Mouse (Mus musculus) heart, adult 18-20 months (tissue): ENCODE results near the gene Rplp0. TPM values are rescaled to one million over a fixed set of nuclear protein-coding genes. Genes with fewer than 3 reads are reported as not detected.

Experiments used
- DNase-seq, 2 experiments: peaks; one replicate each; pipeline ENCODE4 v3.0.0; 2021 to 2022; ENCODE audit warnings: mixed read lengths in 1 of 2
- microRNA-seq, 2 experiments: library from miRNA; unstranded; fragments of <30 nt; microRNA quantifications; one replicate each; pipeline ENCODE4 v1.2.0; 2022
- total RNA-seq, 2 experiments: library from RNA; stranded (reverse); gene quantifications; 2 replicates each; pipeline ENCODE4 v1.2.3; 2021

The Rplp0 gene
- total RNA-seq, 2 experiments from 2014 or later, result 624 to 648 TPM

GRCm38 (mm10) chr5:115580229-115581001 lies 21.1 kb downstream of the Rplp0 start:
- DNase-seq, result no peak

DNA sequence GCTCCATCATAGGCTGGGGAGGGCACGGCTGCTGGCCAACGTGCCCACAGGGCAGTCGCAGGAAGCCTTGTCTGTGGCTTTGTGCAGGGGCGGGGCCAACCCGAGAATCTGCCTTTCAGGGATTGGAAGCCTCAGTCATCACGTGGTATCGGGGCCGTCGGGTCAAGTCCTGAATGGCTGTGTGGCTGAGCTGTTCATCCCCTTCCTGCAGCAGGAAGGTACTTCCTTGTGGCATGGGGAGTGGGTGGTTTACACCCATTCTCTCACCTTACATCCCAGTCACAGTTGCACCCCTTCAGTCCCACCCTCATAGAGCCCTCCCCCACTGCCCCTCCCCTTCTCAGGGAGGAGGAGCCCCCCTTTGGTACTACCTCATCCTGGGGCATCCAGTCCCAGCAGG lies 22.4 kb downstream of the Rplp0 start:
- no peak for DNase-seq

GRCm38 (mm10) chr5:115585616-115586015 lies 26.3 kb downstream of the Rplp0 start:
- no peak for DNase-seq

- DNase-seq, result no peak
These were observed 26.9 kb downstream of the Rplp0 start for GRCm38 (mm10) chr5:115586166-115586565.

DNA sequence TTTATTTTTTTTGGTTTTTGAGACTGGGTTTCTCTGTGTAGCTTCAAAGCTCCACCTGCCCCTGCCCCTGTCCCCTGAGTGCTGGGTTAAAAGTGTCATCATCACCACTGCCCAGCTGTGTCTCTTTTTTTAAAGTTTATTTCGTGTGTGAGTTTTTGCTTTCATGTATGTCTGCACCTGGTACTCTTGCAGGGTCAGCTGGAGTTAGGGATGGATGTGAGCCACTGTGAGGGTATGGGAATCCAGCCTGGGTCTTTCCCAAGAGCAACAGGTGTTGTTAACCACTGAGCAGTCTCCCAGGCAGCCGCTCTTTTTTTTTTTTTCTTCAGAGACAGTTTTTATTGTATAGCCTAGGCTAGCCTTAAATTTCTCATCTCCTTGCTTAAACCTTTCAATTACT lies 27.5 kb downstream of the Rplp0 start:
- no peak for DNase-seq

GRCm38 (mm10) chr5:115591028-115591427 lies 31.8 kb downstream of the Rplp0 start:
- no peak for DNase-seq

GRCm38 (mm10) chr5:115591506-115591905 lies 32.2 kb downstream of the Rplp0 start:
- no peak for DNase-seq

DNA sequence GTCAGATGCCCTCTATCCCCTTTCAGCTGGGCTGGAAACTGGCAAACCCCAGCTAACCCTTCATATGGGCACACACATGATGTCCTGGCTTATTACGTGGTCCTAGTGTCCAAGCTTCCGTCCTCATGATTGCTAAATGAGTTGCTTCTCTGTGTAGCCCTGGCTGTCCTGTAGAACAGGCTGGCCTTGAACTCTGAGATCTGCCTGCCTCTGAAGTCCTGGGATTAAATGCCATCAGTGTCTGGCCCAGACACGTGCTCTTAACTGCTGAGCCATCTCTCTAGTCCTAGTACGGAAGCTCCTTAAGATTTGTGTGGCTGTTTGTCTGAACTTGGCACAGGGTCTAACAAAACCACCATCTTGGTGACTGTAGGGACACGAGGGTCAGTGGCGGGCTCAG lies 44.3 kb downstream of the Rplp0 start:
- no peak for DNase-seq

GRCm38 (mm10) chr5:115611566-115611965 lies 52.3 kb downstream of the Rplp0 start:
- DNase-seq, result no peak

Small RNAs within 50 kb of the gene (microRNA-seq; reads per million reads assigned to microRNA genes)
- gene Mir7029, result 0 reads per million in 2 experiments

Other genes with a start within 250 kb of the Rplp0 start
- 10 to 100 TPM; 18.2 to 19.2 TPM for gene Srsf9, start 232.3 kb upstream of the Rplp0 start, total RNA-seq
- gene Gatc, start 218.3 kb upstream of the Rplp0 start, total RNA-seq, result 10 to 100 TPM; 17.2 to 18.0 TPM
- gene Triap1, start 218.2 kb upstream of the Rplp0 start, total RNA-seq, result 10 to 100 TPM; 26.9 to 28.4 TPM
- gene Cox6a1, start 210.5 kb upstream of the Rplp0 start, total RNA-seq, result 100 to 1,000 TPM; 273 to 280 TPM
- gene Msi1, start 129.9 kb upstream of the Rplp0 start, total RNA-seq, result under 1 TPM; 0.40 to 0.67 TPM
- gene Pla2g1b, start 93.2 kb upstream of the Rplp0 start, total RNA-seq, result not detected
- 10 to 100 TPM; 13.6 to 19.5 TPM for gene Sirt4, start 74.7 kb upstream of the Rplp0 start, total RNA-seq
- gene Pxn, start 52.8 kb upstream of the Rplp0 start, total RNA-seq, result 10 to 100 TPM; 34.0 to 35.1 TPM
- gene Gcn1l1, start 5.8 kb downstream of the Rplp0 start, total RNA-seq, result 10 to 100 TPM; 39.1 to 41.5 TPM
- gene Rab35, start 72.4 kb downstream of the Rplp0 start, total RNA-seq, result 10 to 100 TPM; 45.7 to 46.6 TPM
- 1 to 10 TPM; 8.0 to 8.3 TPM for gene Bicdl1, start 172.2 kb downstream of the Rplp0 start, total RNA-seq